Mouse (Mus musculus) ES-E14 (cell line): ENCODE data around the gene Tubb3. TPM values are rescaled to one million over a fixed set of nuclear protein-coding genes. Genes with fewer than 3 reads are reported as not detected.
A peak's percentile ranks its signal among the peaks of the same experiment; 100 is the strongest.

Experiments used
- DNase-seq: peaks from one replicate; pipeline ENCODE4 v3.0.0-alpha.2; 2013; ENCODE audit warnings: low read depth, low spot score
- H3K27ac ChIP-seq: 2 replicates; pipeline ENCODE4 v1.5.1; 2012; ENCODE audit warnings: low read depth, mild to moderate bottlenecking, low read length, moderate library complexity, mixed read lengths; ENCODE audit not compliant: poor library complexity, insufficient read depth, severe bottlenecking
- H3K36me3 ChIP-seq: 2 replicates; pipeline ENCODE4 v1.6.1; 2012; ENCODE audit warnings: mild to moderate bottlenecking, low read length, moderate library complexity, mixed read lengths; ENCODE audit not compliant: control insufficient read depth, poor library complexity, insufficient read depth, severe bottlenecking
- H3K4me1 ChIP-seq, 2 experiments: fragments of 150-350 bp in 1 of 2; sonication (generic) in 1 of 2; 2 replicates each; pipeline ENCODE4 v1.6.1; 2012; ENCODE audit warnings: low read length in 2 of 2, mild to moderate bottlenecking in 1 of 2, mixed read lengths in 1 of 2; ENCODE audit not compliant: control insufficient read depth in 2 of 2, insufficient read depth in 2 of 2, poor library complexity in 1 of 2
- H3K4me3 ChIP-seq, 2 experiments: fragments of 150-350 bp in 1 of 2; sonication (generic) in 1 of 2; 2 replicates each; pipeline ENCODE4 v1.5.1; 2012; ENCODE audit warnings: low read length in 2 of 2, low read depth in 1 of 2, mild to moderate bottlenecking in 1 of 2, mixed read lengths in 1 of 2; ENCODE audit not compliant: insufficient read depth in 1 of 2, poor library complexity in 1 of 2, severe bottlenecking in 1 of 2
- H3K9ac ChIP-seq: 2 replicates; pipeline ENCODE4 v1.6.1; 2012; ENCODE audit warnings: low read depth, mild to moderate bottlenecking, low read length, mixed read lengths; ENCODE audit not compliant: poor library complexity, insufficient read depth, severe bottlenecking
- H3K9me3 ChIP-seq: fragments of 150-350 bp; sonication (generic); 2 replicates; pipeline ENCODE4 v1.6.1; 2012; ENCODE audit warnings: low read depth, mild to moderate bottlenecking, low read length; ENCODE audit not compliant: control insufficient read depth, insufficient read depth
- CHD2 ChIP-seq: IDR thresholded peaks from 2 replicates; pipeline ENCODE4 v1.6.1; 2014; ENCODE audit warnings: mild to moderate bottlenecking, low read depth, low read length, inconsistent platforms
- HCFC1 ChIP-seq: IDR thresholded peaks from 2 replicates; pipeline ENCODE4 v1.6.1; 2012; ENCODE audit warnings: low read length, inconsistent platforms, borderline replicate concordance; ENCODE audit not compliant: insufficient read depth
- MAFK ChIP-seq: IDR thresholded peaks from 2 replicates; pipeline ENCODE4 v1.6.1; 2014; ENCODE audit warnings: mild to moderate bottlenecking, low read depth, low read length, inconsistent platforms; ENCODE audit not compliant: insufficient read depth
- ZC3H11A ChIP-seq: IDR thresholded peaks from 2 replicates; pipeline ENCODE4 v1.6.1; 2012; ENCODE audit warnings: low read depth, mild to moderate bottlenecking, inconsistent platforms, low read length, borderline replicate concordance
- ZNF384 ChIP-seq: IDR thresholded peaks from 2 replicates; pipeline ENCODE4 v1.6.1; 2012; ENCODE audit warnings: low read depth, low read length, inconsistent platforms
- in situ Hi-C, 2 experiments: fragments of 600-800 bp; cut with MboI; formaldehyde crosslinking; loops; one replicate each; pipeline ENCODE4 v1.15.1; 2025; ENCODE audit warnings: low sequenced_read_pairs in 2 of 2, inconsistent platforms in 1 of 2; ENCODE audit not compliant: unreplicated experiment in 2 of 2
- total RNA-seq: library from RNA; depleted of rRNA; stranded (reverse); fragments of 300-350 nt; gene quantifications from 2 replicates; pipeline ENCODE4 v1.2.3, GENCODE M21; 2012

Tubb3 gene
- total RNA-seq, 1 experiment: 117 TPM

GRCm38 (mm10) chr8:123410049-123410587 lies 1.1 kb upstream of the Tubb3 start:
- no peak for TF ChIP-seq MAFK
- no peak for TF ChIP-seq ZC3H11A
- TF ChIP-seq CHD2: no peak
- TF ChIP-seq HCFC1: no peak
- TF ChIP-seq ZNF384: no peak
- in situ Hi-C loops: no loop called here
- Histone ChIP-seq H3K4me3 (no peak overlapping the region), H3K36me3 (no peaks in the 10 kb centered on the region), H3K9me3 (no peaks in the 10 kb centered on the region), H3K27ac (no peak overlapping the region), H3K4me1 (peaks cover 2 to 13% of the 10 kb centered on the region in 2 experiments; a peak in 2 of 4 replicates), H3K9ac (no peak overlapping the region)
- DNase-seq: no peak

- DNase-seq: no peak
- Histone ChIP-seq H3K4me3 (peak overlapping the region; percentile 61 to 66), H3K36me3 (no peaks in the 10 kb centered on the region), H3K27ac (no peak overlapping the region), H3K9me3 (no peaks in the 10 kb centered on the region), H3K9ac (no peak overlapping the region), H3K4me1 (peaks cover 2 to 13% of the 10 kb centered on the region in 2 experiments; a peak in 2 of 4 replicates)
- in situ Hi-C loops: no loop called here
- no peak for TF ChIP-seq HCFC1
- no peak for TF ChIP-seq ZC3H11A
- no peak for TF ChIP-seq CHD2
- no peak for TF ChIP-seq ZNF384
- no peak for TF ChIP-seq MAFK
Observed at GRCm38 (mm10) chr8:123410788-123411187, 436 bp upstream of the Tubb3 start.

- Histone ChIP-seq H3K36me3 (no peaks in the 10 kb centered on the region), H3K27ac (peak overlapping the region; percentile 26; the same call in 1 of the 2 replicates), H3K9me3 (no peaks in the 10 kb centered on the region), H3K4me1 (peaks cover 2 to 14% of the 10 kb centered on the region in 2 experiments; a peak in 2 of 4 replicates), H3K9ac (peak overlapping the region; percentile 52), H3K4me3 (peak overlapping the region; percentile 61 to 66)
- TF ChIP-seq CHD2 (no peak), MAFK (no peak), ZC3H11A (no peak), HCFC1 (no peak), ZNF384 (no peak)
- in situ Hi-C loops: no loop called here
- DNase-seq: peak; percentile 22
Observed at GRCm38 (mm10) chr8:123411781-123412327, 630 bp downstream of the Tubb3 start.

GRCm38 (mm10) chr8:123412560-123413170 lies 1.4 kb downstream of the Tubb3 start:
- DNase-seq: peak; percentile 89
- Histone ChIP-seq H3K9me3 (no peaks in the 10 kb centered on the region), H3K27ac (no peak overlapping the region), H3K4me3 (peak overlapping the region; percentile 7 to 66; a peak in 2 of 4 replicates), H3K36me3 (no peaks in the 10 kb centered on the region), H3K4me1 (peaks cover 2 to 13% of the 10 kb centered on the region in 2 experiments; a peak in 2 of 4 replicates), H3K9ac (no peak overlapping the region)
- no peak for TF ChIP-seq HCFC1
- no peak for TF ChIP-seq ZC3H11A
- TF ChIP-seq ZNF384: no peak
- no peak for TF ChIP-seq CHD2
- no peak for TF ChIP-seq MAFK
- in situ Hi-C loops: no loop called here
